Comparison of ENCODE assay signal across 30 mouse cellular contexts in genomic region chr6:24968471-24969223, GRCm38 (mm10). TPM values are rescaled to one million over a fixed set of nuclear protein-coding genes. Genes with fewer than 3 reads are reported as not detected.
A peak's percentile ranks its signal among the peaks of the same experiment; 100 is the strongest.
DNase-seq lines count a peak whose midpoint lies in the region; ATAC-seq lines count a peak whose summit lies in the region.
"Had no signal": no experiment of that assay in that cellular context is flagged by ENCODE, and none has a peak within 500 bp of the region (broad histone marks: within the 10 kb centered on the region; RNA-seq: fewer than 3 reads in every experiment).

No protein-coding gene starts in this region.

- WGBS in intestine, embryonic 16.5 days: 62% methylated on average over 3 of the region's 3 CpGs
- WGBS in kidney, embryonic 15.5 days: 71% methylated on average over 3 of the region's 3 CpGs
- WGBS in hindbrain, embryonic 14.5 days: 86% methylated on average over 3 of the region's 3 CpGs

- H3K9me3 ChIP-seq in intestine, embryonic 16.5 days (ENCODE audit: control insufficient read depth, low read length): no peaks in the 10 kb centered on the region
- H3K9me3 ChIP-seq in kidney, embryonic 15.5 days (replicated peaks): no peaks in the 10 kb centered on the region
- no peaks in the 10 kb centered on the region for H3K9me3 ChIP-seq in hindbrain, embryonic 14.5 days (ENCODE audit: control insufficient read depth, low read length)
- H3K9me3 ChIP-seq: embryonic facial prominence, embryonic 12.5 days; forebrain, embryonic 10.5 days; heart, embryonic 12.5 days; limb, embryonic 12.5 days; megakaryocyte, embryonic 14.5 days; midbrain, embryonic 12.5 days; neural tube, embryonic 12.5 days had no signal

- peak overlapping the region; percentile 37; the same call in 1 of the 2 replicates for H3K27ac ChIP-seq in intestine, embryonic 16.5 days (ENCODE audit: low read length)
- no peak overlapping the region for H3K27ac ChIP-seq in kidney, embryonic 15.5 days
- H3K27ac ChIP-seq in hindbrain, embryonic 14.5 days: no peak overlapping the region
- H3K27ac ChIP-seq: embryonic facial prominence, embryonic 12.5 days; forebrain, embryonic 10.5 days; heart, adult 2 months; limb, embryonic 12.5 days; midbrain, embryonic 12.5 days; neural tube, embryonic 12.5 days had no signal

- H3K9ac ChIP-seq in intestine, embryonic 16.5 days (ENCODE audit: low read depth, low read length): no peak overlapping the region
- H3K9ac ChIP-seq in kidney, embryonic 15.5 days: no peak overlapping the region
- no peak overlapping the region for H3K9ac ChIP-seq in hindbrain, embryonic 14.5 days
- H3K9ac ChIP-seq: embryonic facial prominence, embryonic 12.5 days; heart, embryonic 12.5 days; limb, embryonic 12.5 days; midbrain, embryonic 12.5 days; neural tube, embryonic 12.5 days had no signal

- no peak overlapping the region for H3K4me2 ChIP-seq in intestine, embryonic 16.5 days (ENCODE audit: low read depth, low read length)
- H3K4me2 ChIP-seq in kidney, embryonic 15.5 days: no peak overlapping the region
- no peak overlapping the region for H3K4me2 ChIP-seq in hindbrain, embryonic 14.5 days (replicated peaks)
- H3K4me2 ChIP-seq: embryonic facial prominence, embryonic 12.5 days; heart, embryonic 12.5 days; limb, embryonic 12.5 days; liver, embryonic 11.5 days; midbrain, embryonic 12.5 days; neural tube, embryonic 12.5 days had no signal

- peak; percentile 89 for ATAC-seq in intestine, embryonic 16.5 days
- peak; percentile 86 for ATAC-seq in kidney, embryonic 15.5 days (replicated peaks; ENCODE audit: low FRiP score)
- no peak for ATAC-seq in hindbrain, embryonic 14.5 days (ENCODE audit: low FRiP score)
- ATAC-seq: activated CD4-positive, CD25-positive, alpha-beta regulatory T cell, adult 4 months; hindbrain, embryonic 16.5 days had no signal

- H3K36me3 ChIP-seq in intestine, embryonic 16.5 days (ENCODE audit: control insufficient read depth, insufficient read depth, low read length): no peaks in the 10 kb centered on the region
- no peaks in the 10 kb centered on the region for H3K36me3 ChIP-seq in kidney, embryonic 15.5 days
- H3K36me3 ChIP-seq in hindbrain, embryonic 14.5 days (replicated peaks; ENCODE audit: control insufficient read depth, insufficient read depth): no peaks in the 10 kb centered on the region
- H3K36me3 ChIP-seq: embryonic facial prominence, embryonic 12.5 days; forebrain, embryonic 10.5 days; heart, embryonic 12.5 days; limb, embryonic 12.5 days; midbrain, embryonic 12.5 days; neural tube, embryonic 12.5 days had no signal

- no peak overlapping the region for H3K4me3 ChIP-seq in intestine, embryonic 16.5 days (ENCODE audit: low read length)
- no peak overlapping the region for H3K4me3 ChIP-seq in kidney, embryonic 15.5 days (replicated peaks)
- H3K4me3 ChIP-seq in hindbrain, embryonic 14.5 days (replicated peaks; ENCODE audit: low read length): no peak overlapping the region
- H3K4me3 ChIP-seq: embryonic facial prominence, embryonic 12.5 days; forebrain, embryonic 10.5 days; heart, adult 2 months; heart, embryonic 12.5 days; limb, embryonic 12.5 days; megakaryocyte, embryonic 14.5 days; midbrain, embryonic 12.5 days; myocyte; neural tube, embryonic 12.5 days had no signal

- DNase-seq in forelimb bud, embryonic 11.5 days (ENCODE audit: low read depth, low spot score): peak; percentile 7
- peak; percentile 36 to 56 for DNase-seq in kidney, postnatal 25 days
- DNase-seq in left cerebral cortex, adult 8-10 months (ENCODE audit: low spot score in 2 of 2): no peak
- DNase-seq in hindbrain, embryonic 14.5 days (ENCODE audit: low spot score): no peak
- DNase-seq in heart, postnatal 4 days: no peak
- DNase-seq: adrenal gland, adult 2 months; cerebellum, adult 9-10 months; cerebellum, postnatal 36 days; heart, adult 2 months; layer of hippocampus, adult 9-11 months; lung, postnatal 36 days; right cerebral cortex, adult 18-20 months; spleen, adult 18-20 months; thymus, postnatal 14 days had no signal

- H3K4me1 ChIP-seq in intestine, embryonic 16.5 days (ENCODE audit: control insufficient read depth, insufficient read depth, low read length): 0 out of 2 replicates have a peak, but pooled peaks cover 3% of the 10 kb centered on the region
- no peaks in the 10 kb centered on the region for H3K4me1 ChIP-seq in kidney, embryonic 15.5 days
- H3K4me1 ChIP-seq in hindbrain, embryonic 14.5 days (replicated peaks; ENCODE audit: control insufficient read depth, insufficient read depth, low read length): no peaks in the 10 kb centered on the region
- H3K4me1 ChIP-seq: embryonic facial prominence, embryonic 12.5 days; forebrain, embryonic 10.5 days; heart, embryonic 12.5 days; limb, embryonic 12.5 days; megakaryocyte, embryonic 14.5 days; midbrain, embryonic 12.5 days; neural tube, embryonic 12.5 days had no signal

- H3K27me3 ChIP-seq in intestine, embryonic 16.5 days (replicated peaks; ENCODE audit: control insufficient read depth, insufficient read depth, low read length): no peaks in the 10 kb centered on the region
- H3K27me3 ChIP-seq in kidney, embryonic 15.5 days: no peaks in the 10 kb centered on the region
- H3K27me3 ChIP-seq in hindbrain, embryonic 14.5 days (ENCODE audit: control insufficient read depth, insufficient read depth, low read length): no peaks in the 10 kb centered on the region
- H3K27me3 ChIP-seq: CH12.LX; embryonic facial prominence, embryonic 12.5 days; heart, embryonic 12.5 days; limb, embryonic 12.5 days; megakaryocyte, embryonic 14.5 days; midbrain, embryonic 12.5 days; neural tube, embryonic 12.5 days had no signal

RNA-seq across cellular contexts. Expression of gene Tmem229a, which starts 12.6 kb away (rescaled TPM):
- polyA plus RNA-seq in intestine, embryonic 16.5 days (2015; fragmentation: Nextera tagmentation; extraction: Ambion mirVana): 0.82 and 0.98 TPM in 2 replicates
- 9.4 and 9.7 TPM in 2 replicates for polyA plus RNA-seq in kidney, embryonic 15.5 days (2015; fragmentation: Nextera tagmentation; extraction: Ambion mirVana)
- 10 to 100 TPM; 42.9 to 51.4 (median 47.8) TPM for total RNA-seq in left cerebral cortex, adult 8-10 months (2022)
- 4.2 and 7.8 TPM in 2 replicates for polyA plus RNA-seq in hindbrain, embryonic 14.5 days (2014; fragmentation: Nextera tagmentation; extraction: Ambion mirVana)
- under 1 TPM; 0.09 to 0.19 TPM for total RNA-seq in heart, postnatal 4 days (2021)
- total RNA-seq: CH12.LX; hematopoietic stem cell, adult 5-6 weeks had no signal
- polyA plus RNA-seq: heart, postnatal 0 days; myocyte had no signal

Comparison
In these comparisons a context has a peak if more than half of its experiments do, and no peak if none do; other contexts are left out.
1. DNase-seq: peak in forelimb bud, embryonic 11.5 days (single experiment) and kidney, postnatal 25 days (2 of 2); none in left cerebral cortex, adult 8-10 months (0 of 2), hindbrain, embryonic 14.5 days (single experiment) and heart, postnatal 4 days (single experiment).